Mouse (Mus musculus) retina, postnatal 1 day (tissue): Measurements from ENCODE around the gene Vwa2.

ENCODE experiments used
- DNase-seq: peaks from one replicate; pipeline ENCODE4 v3.0.0-alpha.2; 2012

Vwa2 gene

DNA sequence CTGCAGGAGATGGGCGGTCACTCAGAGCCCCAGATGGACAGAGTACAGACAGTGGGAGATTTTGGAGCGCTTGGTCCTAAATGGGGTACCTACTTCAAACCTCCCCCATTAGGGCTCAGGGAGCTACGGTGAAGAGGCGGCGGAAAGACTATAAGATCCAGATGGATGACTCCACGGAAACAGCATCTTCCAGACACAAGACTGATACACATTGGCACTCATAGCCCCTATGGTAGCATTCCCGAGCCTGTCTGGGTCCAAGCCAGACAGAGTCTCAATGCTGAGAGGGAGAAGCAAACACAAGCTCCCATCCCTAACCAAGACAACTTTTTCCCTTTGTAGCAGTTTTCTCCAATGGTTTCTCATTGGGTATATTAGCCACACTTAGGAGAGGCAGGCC, 76.8 kb downstream of the Vwa2 start:
- no peak for DNase-seq

DNA sequence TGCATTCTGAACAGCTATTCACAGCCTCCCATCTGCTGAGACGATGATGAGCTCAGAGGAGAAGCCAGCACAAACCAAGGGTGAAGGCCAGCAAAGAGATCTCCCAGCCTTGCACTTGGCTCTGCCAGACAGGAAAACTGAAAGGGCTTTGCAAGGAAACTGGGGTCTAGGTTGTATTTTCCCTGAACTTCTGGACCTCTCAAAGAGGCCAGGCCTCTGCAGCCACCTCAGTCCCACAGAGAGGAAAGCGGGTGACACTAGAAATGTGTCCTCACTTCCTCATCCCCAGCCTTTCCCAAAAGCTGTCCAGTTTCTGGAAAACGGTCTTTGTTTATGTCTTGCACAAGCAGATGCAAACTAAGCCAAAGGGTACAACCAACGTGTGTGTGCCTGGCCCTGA, 79.8 kb downstream of the Vwa2 start:
- no peak for DNase-seq

GRCm38 (mm10) chr19:56954857-56955256, 80.8 kb downstream of the Vwa2 start:
- no peak for DNase-seq

GRCm38 (mm10) chr19:56955568-56956513, 81.8 kb downstream of the Vwa2 start:
- DNase-seq, result no peak

- DNase-seq, result no peak
Measured at GRCm38 (mm10) chr19:56958011-56958410, 84.0 kb downstream of the Vwa2 start.

DNA sequence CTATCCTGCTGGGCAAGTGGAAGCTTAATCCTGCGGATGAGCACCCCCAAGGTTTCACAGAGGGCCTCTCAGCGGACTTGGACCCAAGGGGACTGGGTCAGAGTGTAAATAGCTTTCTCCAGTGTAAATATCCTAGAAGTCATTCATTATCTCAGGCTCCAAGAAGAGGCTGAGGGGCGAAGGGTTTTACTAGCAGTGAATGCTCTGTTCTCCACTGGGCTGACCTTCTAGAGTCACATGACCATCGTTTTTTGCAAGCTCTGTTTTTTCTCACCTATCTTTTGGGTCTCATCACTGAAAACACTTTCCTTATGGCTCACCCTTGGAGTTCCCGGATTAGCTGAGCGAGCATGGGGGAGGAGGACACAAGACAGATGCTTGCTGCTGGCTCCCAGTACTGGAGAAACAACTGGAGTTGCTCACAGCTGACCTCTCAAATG, 84.6 kb downstream of the Vwa2 start:
- DNase-seq, result no peak

GRCm38 (mm10) chr19:56959057-56959456, 85.0 kb downstream of the Vwa2 start:
- DNase-seq, result no peak

- DNase-seq, result no peak
Measured at GRCm38 (mm10) chr19:56959601-56960000, 85.6 kb downstream of the Vwa2 start.
